Mouse (Mus musculus) thymus, postnatal 36 days (tissue): ENCODE measurements around the gene Spock1.

Experiments used
- DNase-seq, 2 experiments: peaks; one replicate each; pipeline ENCODE4 v3.0.0; 2022; ENCODE audit warnings: mixed read lengths in 2 of 2

The Spock1 gene

GRCm38 (mm10) chr13:57908266-57908582, at the start of gene Spock1:
Gene Spock1 (minus strand): TSS chr13:57908332.
- peak; percentile 45 to 53 for DNase-seq

GRCm38 (mm10) chr13:57950091-57950490, 42.0 kb upstream of the Spock1 start:
- DNase-seq: no peak

- DNase-seq: no peak
Observed at GRCm38 (mm10) chr13:57949513-57949912, 41.4 kb upstream of the Spock1 start.

GRCm38 (mm10) chr13:57945197-57945596, 37.1 kb upstream of the Spock1 start:
- no peak for DNase-seq

GRCm38 (mm10) chr13:57944434-57944833, 36.3 kb upstream of the Spock1 start:
- DNase-seq: no peak

GRCm38 (mm10) chr13:57943900-57944299, 35.8 kb upstream of the Spock1 start:
- DNase-seq: no peak

- DNase-seq: no peak
Observed at GRCm38 (mm10) chr13:57937463-57938229, 29.5 kb upstream of the Spock1 start.

- no peak for DNase-seq
Observed at GRCm38 (mm10) chr13:57931998-57932397, 23.9 kb upstream of the Spock1 start.

GRCm38 (mm10) chr13:57931376-57931775, 23.2 kb upstream of the Spock1 start:
- DNase-seq: no peak

- no peak for DNase-seq
Observed at GRCm38 (mm10) chr13:57930720-57931119, 22.6 kb upstream of the Spock1 start.

- DNase-seq: no peak
Observed at GRCm38 (mm10) chr13:57930283-57930682, 22.2 kb upstream of the Spock1 start.

- DNase-seq: no peak
Observed at GRCm38 (mm10) chr13:57919947-57920346, 11.8 kb upstream of the Spock1 start.

GRCm38 (mm10) chr13:57911171-57911570, 3.0 kb upstream of the Spock1 start:
- DNase-seq: no peak

GRCm38 (mm10) chr13:57907428-57908265, 485 bp downstream of the Spock1 start:
- no peak for DNase-seq

GRCm38 (mm10) chr13:57894597-57894996, 13.5 kb downstream of the Spock1 start:
- DNase-seq: no peak

GRCm38 (mm10) chr13:57889708-57890107, 18.4 kb downstream of the Spock1 start:
- no peak for DNase-seq

GRCm38 (mm10) chr13:57889050-57889449, 19.1 kb downstream of the Spock1 start:
- no peak for DNase-seq

- DNase-seq: no peak
Observed at GRCm38 (mm10) chr13:57879817-57880216, 28.3 kb downstream of the Spock1 start.

GRCm38 (mm10) chr13:57878797-57879196, 29.3 kb downstream of the Spock1 start:
- DNase-seq: no peak

GRCm38 (mm10) chr13:57877782-57878181, 30.4 kb downstream of the Spock1 start:
- DNase-seq: no peak

- no peak for DNase-seq
Observed at GRCm38 (mm10) chr13:57876966-57877365, 31.2 kb downstream of the Spock1 start.

- no peak for DNase-seq
Observed at GRCm38 (mm10) chr13:57870058-57870457, 38.1 kb downstream of the Spock1 start.

- no peak for DNase-seq
Observed at GRCm38 (mm10) chr13:57867586-57867985, 40.5 kb downstream of the Spock1 start.

GRCm38 (mm10) chr13:57865029-57865428, 43.1 kb downstream of the Spock1 start:
- no peak for DNase-seq
